Mouse (Mus musculus): Measurements from ENCODE around the gene Prl3d3. TPM values are rescaled to one million over a fixed set of nuclear protein-coding genes. Genes with fewer than 3 reads are reported as not detected.
"Not testable (repeated sequence)": the region's sequence is repeated elsewhere in the genome, so short reads cannot be mapped to it uniquely, and the experiment has no call there.

The Prl3d3 gene
- polyA plus RNA-seq (2015; fragmentation: Nextera tagmentation; extraction: Ambion mirVana) = not detected in 2 replicates

GRCm38 (mm10) chr13:27156490-27156889 is at the start of gene Prl3d3:
Prl3d3 (plus strand) TSS chr13:27156790.
- not testable (repeated sequence) for H3K4me2 ChIP-seq (replicated peaks); H3K27ac ChIP-seq; H3K4me3 ChIP-seq; H3K9me3 ChIP-seq; H3K4me1 ChIP-seq; H3K27me3 ChIP-seq; H3K36me3 ChIP-seq; ATAC-seq (ENCODE audit: low FRiP score, low read depth); H3K9ac ChIP-seq
- 86% methylated on average over 3 of the region's 3 CpGs for WGBS

- not testable (repeated sequence) for ATAC-seq (ENCODE audit: low FRiP score, low read depth); H3K9ac ChIP-seq; H3K4me3 ChIP-seq; H3K4me1 ChIP-seq; H3K9me3 ChIP-seq; H3K4me2 ChIP-seq (replicated peaks); H3K36me3 ChIP-seq; H3K27me3 ChIP-seq; H3K27ac ChIP-seq
- WGBS = 91% methylated on average over 4 of the region's 4 CpGs
Observed at GRCm38 (mm10) chr13:27121398-27121797, 35.2 kb upstream of the Prl3d3 start, which contains the start of gene Prl3d2. Prl3d2 (plus strand) TSS chr13:27121698.

GRCm38 (mm10) chr13:27148264-27148663 is 8.3 kb upstream of the Prl3d3 start:
- H3K9ac ChIP-seq = no peak overlapping the region
- H3K9me3 ChIP-seq = no peaks in the 10 kb centered on the region
- H3K4me1 ChIP-seq = no peaks in the 10 kb centered on the region
- H3K27ac ChIP-seq = no peak overlapping the region
- H3K27me3 ChIP-seq = no peaks in the 10 kb centered on the region
- H3K4me3 ChIP-seq = no peak overlapping the region
- no peaks in the 10 kb centered on the region for H3K36me3 ChIP-seq
- WGBS = 45% methylated on average over 1 of the region's 1 CpGs
- H3K4me2 ChIP-seq (replicated peaks) = no peak overlapping the region
- no peak for ATAC-seq (ENCODE audit: low FRiP score, low read depth)

- Histone ChIP-seq H3K4me3 (no peak within 1 kb of the TSS), H3K27me3 (no peaks in the 10 kb centered on the region), H3K4me1 (no peaks in the 10 kb centered on the region), H3K9ac (no peak within 1 kb of the TSS), H3K27ac (no peak within 1 kb of the TSS), H3K4me2 (replicated peaks) (no peak within 1 kb of the TSS), H3K9me3 (no peaks in the 10 kb centered on the region), H3K36me3 (no peaks in the 10 kb centered on the region)
- ATAC-seq (ENCODE audit: low FRiP score, low read depth) = no peak
- 87% methylated on average over 1 of the region's 1 CpGs for WGBS
Observed at GRCm38 (mm10) chr13:27196359-27196758, 39.8 kb downstream of the Prl3d3 start, which contains the start of gene Prl3c1. Prl3c1 (plus strand) TSS chr13:27196659.

Other genes with a start within 250 kb of the Prl3d3 start
- not detected in 2 replicates for gene Prl, start 99.2 kb upstream of the Prl3d3 start, polyA plus RNA-seq (2015; fragmentation: Nextera tagmentation; extraction: Ambion mirVana)
- not detected in 2 replicates for gene Prl3d1, start 62.6 kb upstream of the Prl3d3 start, polyA plus RNA-seq (2015; fragmentation: Nextera tagmentation; extraction: Ambion mirVana)
- gene Prl3d2, start 35.1 kb upstream of the Prl3d3 start, polyA plus RNA-seq (2015; fragmentation: Nextera tagmentation; extraction: Ambion mirVana) = not detected in 2 replicates
- not detected in 2 replicates for gene Prl3c1, start 39.9 kb downstream of the Prl3d3 start, polyA plus RNA-seq (2015; fragmentation: Nextera tagmentation; extraction: Ambion mirVana)
- not detected in 2 replicates for gene Prl3b1, start 85.1 kb downstream of the Prl3d3 start, polyA plus RNA-seq (2015; fragmentation: Nextera tagmentation; extraction: Ambion mirVana)
- gene Prl3a1, start 102.6 kb downstream of the Prl3d3 start, polyA plus RNA-seq (2015; fragmentation: Nextera tagmentation; extraction: Ambion mirVana) = not detected in 2 replicates
- gene Prl6a1, start 155.8 kb downstream of the Prl3d3 start, polyA plus RNA-seq (2015; fragmentation: Nextera tagmentation; extraction: Ambion mirVana) = not detected in 2 replicates
- 0.61 TPM in 1 of 2 replicates, not detected in the other for gene Prl8a2, start 188.9 kb downstream of the Prl3d3 start, polyA plus RNA-seq (2015; fragmentation: Nextera tagmentation; extraction: Ambion mirVana)
- gene Prl2b1, start 234.1 kb downstream of the Prl3d3 start, polyA plus RNA-seq (2015; fragmentation: Nextera tagmentation; extraction: Ambion mirVana) = not detected in 2 replicates